Mouse (Mus musculus): ENCODE measurements around the gene Tyrp1. TPM values are rescaled to one million over a fixed set of nuclear protein-coding genes. Genes with fewer than 3 reads are reported as not detected.

Tyrp1 gene
- total RNA-seq, 2 experiments from 2014 or later = 0.54 to 0.79 TPM

DNA sequence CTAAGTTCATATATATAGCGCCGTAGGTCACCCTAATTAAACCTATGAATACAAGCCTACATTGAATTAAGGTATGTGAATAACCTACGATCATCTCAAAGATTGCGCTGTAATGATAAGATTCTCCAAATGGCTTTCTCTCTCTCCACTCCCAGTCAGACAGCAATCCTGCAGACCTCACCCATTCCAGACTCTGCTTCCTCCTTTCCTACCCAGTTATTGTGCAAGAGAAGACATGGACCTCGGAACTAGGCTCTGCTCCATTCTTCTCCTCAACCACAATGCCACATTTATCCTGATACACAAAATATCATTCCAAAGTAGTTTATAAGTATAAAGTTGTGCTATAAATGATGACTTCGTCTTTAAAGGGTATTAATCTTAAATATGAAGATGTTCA is 57.1 kb downstream of the Tyrp1 start:
- DNase-seq (ENCODE audit: extremely low spot score in 1 of 2, low spot score in 1 of 2) = no peak

DNA sequence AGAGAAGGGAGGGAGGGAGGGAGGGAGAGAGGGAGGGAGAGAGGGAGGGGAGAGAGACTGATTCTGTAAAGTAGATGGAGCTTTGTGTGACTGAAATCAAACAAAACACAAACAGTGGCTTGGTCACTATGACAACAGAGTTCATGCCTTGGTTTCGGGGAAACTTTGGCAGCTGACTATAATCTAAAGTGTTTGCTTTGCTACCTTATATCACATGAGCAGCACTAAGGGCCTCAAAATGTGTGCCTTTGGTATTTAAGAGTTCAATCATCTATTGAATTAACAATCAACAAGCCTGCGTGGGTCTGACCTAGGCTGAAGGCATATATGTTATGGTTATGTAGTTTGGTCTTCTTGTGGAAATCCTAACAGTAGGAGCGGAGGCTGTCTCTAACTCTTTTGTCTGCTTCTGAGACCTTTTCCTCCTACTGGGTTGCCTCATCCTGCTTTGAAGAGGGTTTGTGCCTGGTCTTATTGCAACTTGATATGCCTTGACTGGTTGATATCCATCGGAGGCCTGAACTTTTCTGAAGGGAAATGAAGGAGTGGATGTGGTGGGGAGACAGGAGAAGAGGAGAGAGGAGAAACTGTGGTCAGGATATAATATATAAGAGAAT is 61.5 kb downstream of the Tyrp1 start:
- no peak for DNase-seq (ENCODE audit: extremely low spot score in 1 of 2, low spot score in 1 of 2)

Other genes starting within 250 kb of the Tyrp1 start
- 10 to 100 TPM; 25.1 to 30.2 TPM for gene Lurap1l, start 76.5 kb downstream of the Tyrp1 start, total RNA-seq (2021)

All from layer of hippocampus, postnatal 25 days (tissue).